Mouse (Mus musculus) limb, embryonic 14.5 days (tissue): Measurements from ENCODE around the gene Smpd4. TPM values are rescaled to one million over a fixed set of nuclear protein-coding genes. Genes with fewer than 3 reads are reported as not detected.

Experiments used
- ATAC-seq: fragments of 200-750 bp; cut with Nextera tagmentation; 2 replicates; pipeline ENCODE4 v1.8.0; 2017; ENCODE audit warnings: low read depth, moderate number of reproducible peaks, moderate TSS enrichment; ENCODE audit not compliant: low FRiP score
- DNase-seq: peaks from one replicate; pipeline ENCODE4 v3.0.0-alpha.2; 2015; ENCODE audit warnings: low spot score
- H3K27ac ChIP-seq: fragments of 300-500 bp; sonication (generic); replicated peaks from 2 replicates; pipeline ENCODE4 v1.5.1; 2014; ENCODE audit warnings: low read depth, mild to moderate bottlenecking, low read length, moderate library complexity, mixed read lengths
- H3K27me3 ChIP-seq: fragments of 300-500 bp; sonication (generic); 2 replicates; pipeline ENCODE4 v1.6.1; 2014; ENCODE audit warnings: low read length, mixed read lengths; ENCODE audit not compliant: control insufficient read depth, insufficient read depth
- H3K36me3 ChIP-seq: fragments of 300-500 bp; sonication (generic); 2 replicates; pipeline ENCODE4 v1.6.1; 2014; ENCODE audit warnings: mild to moderate bottlenecking, low read length, moderate library complexity, mixed read lengths; ENCODE audit not compliant: control insufficient read depth, insufficient read depth
- H3K4me1 ChIP-seq: fragments of 300-500 bp; sonication (generic); 2 replicates; pipeline ENCODE4 v1.6.1; 2014; ENCODE audit warnings: antibody characterized with exemption, low read length, mixed read lengths; ENCODE audit not compliant: control insufficient read depth, insufficient read depth
- H3K4me2 ChIP-seq: fragments of 300-500 bp; sonication (generic); replicated peaks from 2 replicates; pipeline ENCODE4 v1.6.1; 2014; ENCODE audit warnings: low read depth, mild to moderate bottlenecking, low read length, moderate library complexity; ENCODE audit not compliant: severe bottlenecking
- H3K4me3 ChIP-seq: fragments of 300-500 bp; sonication (generic); replicated peaks from 2 replicates; pipeline ENCODE4 v1.5.1; 2014; ENCODE audit warnings: low read length
- H3K9ac ChIP-seq: fragments of 300-500 bp; sonication (generic); 2 replicates; pipeline ENCODE4 v1.6.1; 2014; ENCODE audit warnings: mild to moderate bottlenecking, low read depth, low read length, moderate library complexity; ENCODE audit not compliant: severe bottlenecking
- H3K9me3 ChIP-seq: fragments of 300-500 bp; sonication (generic); 2 replicates; pipeline ENCODE4 v1.6.1; 2016; ENCODE audit warnings: low read length; ENCODE audit not compliant: control insufficient read depth
- POLR2A ChIP-seq: fragments of 200-500 bp; IDR thresholded peaks from 2 replicates; pipeline ENCODE4 v1.8.0; 2012; ENCODE audit warnings: inconsistent platforms, mild to moderate bottlenecking, moderate library complexity, borderline replicate concordance; ENCODE audit not compliant: insufficient read depth, insufficient read length; ENCODE audit errors: extremely low read depth
- WGBS: fragments of 180-500 bp; shearing (Covaris S2); extraction: QIAGEN DNeasy Blood & Tissue Kit; methylation state at CpG from one replicate; pipeline ENCODE4 v1.1.7; 2014; 5-methylcytosine and 5-hydroxymethylcytosine counted together
- polyA plus RNA-seq, 2 experiments: library from polyadenylated mRNA; depleted of rRNA in 1 of 2; stranded (reverse) in 1 of 2; unstranded in 1 of 2; fragments of >200 nt; fragmentation: Nextera tagmentation in 1 of 2; extraction: Ambion mirVana in 1 of 2; gene quantifications; 2 replicates each; pipeline versions ENCODE4 v1.2.1 to v1.2.3; 2012 to 2014

Gene Smpd4
- polyA plus RNA-seq, 2 experiments = 32.5 to 120 TPM

GRCm38 (mm10) chr16:17632580-17632979, 13.4 kb downstream of the Smpd4 start:
- no peak for DNase-seq
- TF ChIP-seq POLR2A = no peak
- no peak for ATAC-seq
- 100% methylated on average over 2 of the region's 2 CpGs for WGBS
- no peaks in the 10 kb centered on the region for H3K27me3 ChIP-seq
- H3K36me3 ChIP-seq = peaks cover 82% of the 10 kb centered on the region
- no peaks in the 10 kb centered on the region for H3K9me3 ChIP-seq
- no peak overlapping the region for H3K9ac ChIP-seq
- H3K27ac ChIP-seq = no peak overlapping the region
- no peaks in the 10 kb centered on the region for H3K4me1 ChIP-seq
- H3K4me3 ChIP-seq = no peak overlapping the region
- no peak overlapping the region for H3K4me2 ChIP-seq

GRCm38 (mm10) chr16:17633481-17634181, 14.5 kb downstream of the Smpd4 start:
- Histone ChIP-seq H3K36me3 (peaks cover 80% of the 10 kb centered on the region), H3K4me1 (no peaks in the 10 kb centered on the region), H3K27me3 (no peaks in the 10 kb centered on the region), H3K27ac (no peak overlapping the region), H3K9ac (no peak overlapping the region), H3K4me2 (no peak overlapping the region), H3K9me3 (no peaks in the 10 kb centered on the region), H3K4me3 (no peak overlapping the region)
- DNase-seq (no peak), ATAC-seq (no peak)
- WGBS = 75% methylated on average over 8 of the region's 8 CpGs
- no peak for TF ChIP-seq POLR2A

- no peak for TF ChIP-seq POLR2A
- peaks cover 78% of the 10 kb centered on the region for H3K36me3 ChIP-seq
- H3K9ac ChIP-seq = no peak overlapping the region
- no peaks in the 10 kb centered on the region for H3K27me3 ChIP-seq
- 86% methylated on average over 2 of the region's 2 CpGs for WGBS
- no peaks in the 10 kb centered on the region for H3K4me1 ChIP-seq
- H3K4me3 ChIP-seq = no peak overlapping the region
- H3K4me2 ChIP-seq = no peak overlapping the region
- no peaks in the 10 kb centered on the region for H3K9me3 ChIP-seq
- ATAC-seq (no peak), DNase-seq (no peak)
- no peak overlapping the region for H3K27ac ChIP-seq
Observed at GRCm38 (mm10) chr16:17636904-17637303, 17.8 kb downstream of the Smpd4 start.

- Histone ChIP-seq H3K9me3 (no peaks in the 10 kb centered on the region), H3K27ac (no peak overlapping the region), H3K4me2 (no peak overlapping the region), H3K4me3 (no peak overlapping the region), H3K36me3 (peaks cover 78% of the 10 kb centered on the region), H3K9ac (no peak overlapping the region), H3K4me1 (no peaks in the 10 kb centered on the region), H3K27me3 (no peaks in the 10 kb centered on the region)
- no peak for DNase-seq
- TF ChIP-seq POLR2A = no peak
- WGBS = 69% methylated on average over 2 of the region's 2 CpGs
- no peak for ATAC-seq
Observed at GRCm38 (mm10) chr16:17637610-17638009, 18.5 kb downstream of the Smpd4 start.

- 89% methylated on average over 9 of the region's 9 CpGs for WGBS
- ATAC-seq (no peak), DNase-seq (no peak)
- no peak overlapping the region for H3K9ac ChIP-seq
- no peak overlapping the region for H3K4me3 ChIP-seq
- no peak overlapping the region for H3K4me2 ChIP-seq
- H3K36me3 ChIP-seq = peaks cover 78% of the 10 kb centered on the region
- H3K4me1 ChIP-seq = no peaks in the 10 kb centered on the region
- H3K27me3 ChIP-seq = no peaks in the 10 kb centered on the region
- no peak for TF ChIP-seq POLR2A
- H3K9me3 ChIP-seq = no peaks in the 10 kb centered on the region
- no peak overlapping the region for H3K27ac ChIP-seq
Observed at GRCm38 (mm10) chr16:17638036-17638628, 19.0 kb downstream of the Smpd4 start.
